Mouse (Mus musculus): ENCODE results near the gene Timm50. TPM values are rescaled to one million over a fixed set of nuclear protein-coding genes. Genes with fewer than 3 reads are reported as not detected.

Gene Timm50
- total RNA-seq (2023) = 10 to 100 TPM; 24.3 to 28.2 TPM

DNA sequence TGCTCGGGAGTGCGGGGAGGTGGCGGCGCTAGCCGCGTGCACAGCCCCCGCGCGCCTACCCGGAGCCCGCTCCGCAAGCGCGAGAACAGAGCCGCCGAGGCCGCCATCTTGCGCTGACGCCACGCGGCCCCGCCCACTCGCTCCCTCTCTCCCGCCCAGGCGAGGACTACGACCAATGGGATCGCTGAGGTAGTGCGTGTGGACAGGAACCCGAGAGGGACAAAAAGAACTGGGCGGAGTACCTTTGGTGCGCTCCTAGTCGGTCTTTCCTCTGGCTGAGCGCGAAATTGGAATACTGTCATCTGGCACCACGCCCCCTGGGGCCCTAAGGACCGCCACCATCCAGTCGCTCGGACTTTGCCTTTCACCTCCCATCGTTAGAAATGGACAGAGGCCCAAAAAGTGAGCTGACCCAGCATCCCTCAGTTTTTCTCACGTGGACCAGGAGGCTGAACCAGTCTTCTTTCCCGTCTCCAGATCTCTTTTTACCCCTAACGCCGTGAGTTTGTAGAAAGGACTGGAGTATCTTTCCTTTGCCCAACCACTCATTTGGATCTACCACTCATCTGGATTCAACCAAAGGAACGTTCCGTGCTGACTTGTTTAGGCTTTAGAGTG, at the start of gene Timm50:
Gene Timm50, minus strand, starts transcription at position 147 of the 618 bp plus-strand sequence.

DNA sequence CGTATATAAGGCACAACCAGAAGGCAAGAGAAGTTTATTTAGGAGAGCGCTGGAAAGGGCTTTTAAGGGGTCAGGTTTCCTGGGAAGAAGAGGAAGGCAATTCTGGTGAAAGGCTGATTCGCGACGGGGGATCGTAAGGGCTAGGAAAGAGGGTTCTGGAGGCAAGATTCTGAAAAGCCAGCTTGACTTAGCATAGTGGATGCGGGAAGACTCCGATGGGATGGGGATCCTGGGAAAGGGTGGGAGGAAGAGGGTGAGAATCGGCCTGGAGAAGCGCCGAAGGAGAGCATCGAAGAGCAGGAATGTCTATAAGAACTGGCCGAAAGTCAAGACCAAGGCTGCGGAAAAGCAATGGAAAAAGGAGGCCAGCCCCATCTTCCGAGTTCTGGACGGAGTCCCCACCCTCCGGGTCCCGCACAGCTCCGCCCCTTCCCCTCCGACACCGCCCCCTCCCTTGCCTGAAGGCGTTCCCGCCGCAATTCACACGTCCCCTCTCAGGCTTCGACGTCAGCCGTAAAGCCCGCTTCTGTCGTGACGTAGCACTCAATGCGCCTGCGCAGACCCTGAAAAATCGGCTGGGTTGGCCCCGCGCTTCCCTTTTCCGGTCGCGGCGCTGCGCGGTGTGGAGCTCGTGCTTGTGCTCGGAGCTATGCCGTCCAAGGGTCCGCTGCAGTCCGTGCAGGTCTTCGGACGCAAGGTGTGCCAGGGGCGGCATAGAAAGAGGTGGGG, 38.4 kb upstream of the Timm50 start, which contains the start of gene Rps16:
Gene Rps16, plus strand, starts transcription at position 498 of the 729 bp plus-strand sequence.

DNA sequence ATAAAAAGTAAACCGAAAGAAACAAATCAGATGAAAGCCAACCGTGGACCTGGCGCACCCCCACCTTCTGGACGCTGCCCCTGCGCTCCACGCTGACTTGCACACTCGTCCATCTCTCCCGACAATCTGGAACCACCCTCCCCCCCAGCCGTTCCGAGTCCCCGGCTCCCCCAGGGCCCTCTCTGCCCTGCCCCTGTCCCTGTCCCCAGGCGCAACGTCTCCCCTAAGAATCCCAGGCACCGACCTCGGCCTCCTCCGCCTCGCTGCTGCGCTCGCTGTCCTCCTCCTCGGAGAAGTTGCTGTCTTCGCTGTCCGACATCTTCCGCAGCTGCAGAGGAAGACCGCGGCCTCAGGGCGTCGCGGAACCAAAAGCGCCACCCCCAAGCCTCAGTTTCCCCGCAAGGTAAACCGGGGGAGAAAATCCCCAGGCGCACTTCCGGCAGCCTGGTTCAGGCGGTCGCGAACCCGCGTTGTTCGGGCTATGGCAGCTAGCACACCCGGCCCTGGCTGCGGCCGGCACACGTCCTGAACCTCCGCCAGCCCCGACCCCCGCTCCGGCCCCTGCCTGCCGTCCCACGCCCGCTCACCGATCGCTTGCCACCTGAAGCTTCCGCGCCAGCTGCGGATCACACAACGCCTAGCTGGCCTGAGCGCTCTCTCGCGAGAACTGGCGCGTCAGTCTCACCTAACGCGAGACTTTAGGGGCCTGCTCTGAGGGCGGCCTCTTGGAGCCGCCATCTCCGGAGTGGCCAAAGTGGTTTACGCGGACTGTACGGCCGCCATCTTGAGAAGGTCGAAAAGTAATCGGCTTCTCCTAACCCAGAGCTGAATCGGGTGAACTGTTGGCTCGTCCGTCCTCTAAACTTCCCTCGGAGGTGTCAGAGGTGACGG, 26.5 kb upstream of the Timm50 start, which contains the start of gene Supt5:
Gene Supt5, minus strand, starts transcription at position 639 of the 891 bp plus-strand sequence.

DNA sequence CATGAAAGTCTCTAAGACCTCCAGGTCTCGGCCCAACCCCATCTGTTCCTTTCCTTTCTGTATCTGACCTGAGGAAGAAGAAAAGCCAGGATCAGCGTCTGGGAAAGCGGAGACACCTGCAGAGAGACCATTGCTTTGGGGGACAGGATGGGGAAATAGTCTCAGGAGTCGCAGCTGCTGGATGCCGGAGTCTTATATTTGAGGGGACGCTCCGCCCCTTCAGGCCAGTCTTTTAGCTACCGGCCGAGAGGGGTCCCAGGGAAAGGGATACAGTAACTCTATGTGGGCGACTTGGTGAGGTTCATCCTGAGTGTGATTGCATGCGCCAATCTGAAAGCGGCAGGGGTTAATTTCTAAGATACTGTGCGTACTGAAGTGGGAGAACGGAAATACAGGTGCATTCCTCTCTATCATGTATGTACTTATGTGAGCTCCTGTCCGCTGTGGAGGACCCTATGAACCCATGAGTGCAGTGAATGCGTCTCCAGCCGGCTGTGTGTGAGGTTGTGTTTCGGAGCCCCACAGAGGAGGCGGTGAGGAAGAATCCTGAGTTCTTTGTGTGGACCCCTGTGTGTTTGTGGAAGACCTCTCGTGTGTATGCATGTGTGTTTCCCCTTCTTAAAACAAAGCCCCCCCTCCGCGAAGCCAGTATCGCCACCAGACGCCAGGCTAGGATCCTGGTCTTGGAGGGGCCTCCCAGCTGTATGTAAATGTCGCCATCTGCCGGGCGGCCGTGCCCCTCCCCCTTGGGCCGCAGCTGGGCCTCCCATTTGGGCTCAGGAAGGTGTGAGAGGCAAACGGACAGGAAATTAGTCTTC, 10.0 kb downstream of the Timm50 start, which contains the start of gene Dll3:
Gene Dll3, minus strand, starts transcription at position 623 of the 818 bp plus-strand sequence.

DNA sequence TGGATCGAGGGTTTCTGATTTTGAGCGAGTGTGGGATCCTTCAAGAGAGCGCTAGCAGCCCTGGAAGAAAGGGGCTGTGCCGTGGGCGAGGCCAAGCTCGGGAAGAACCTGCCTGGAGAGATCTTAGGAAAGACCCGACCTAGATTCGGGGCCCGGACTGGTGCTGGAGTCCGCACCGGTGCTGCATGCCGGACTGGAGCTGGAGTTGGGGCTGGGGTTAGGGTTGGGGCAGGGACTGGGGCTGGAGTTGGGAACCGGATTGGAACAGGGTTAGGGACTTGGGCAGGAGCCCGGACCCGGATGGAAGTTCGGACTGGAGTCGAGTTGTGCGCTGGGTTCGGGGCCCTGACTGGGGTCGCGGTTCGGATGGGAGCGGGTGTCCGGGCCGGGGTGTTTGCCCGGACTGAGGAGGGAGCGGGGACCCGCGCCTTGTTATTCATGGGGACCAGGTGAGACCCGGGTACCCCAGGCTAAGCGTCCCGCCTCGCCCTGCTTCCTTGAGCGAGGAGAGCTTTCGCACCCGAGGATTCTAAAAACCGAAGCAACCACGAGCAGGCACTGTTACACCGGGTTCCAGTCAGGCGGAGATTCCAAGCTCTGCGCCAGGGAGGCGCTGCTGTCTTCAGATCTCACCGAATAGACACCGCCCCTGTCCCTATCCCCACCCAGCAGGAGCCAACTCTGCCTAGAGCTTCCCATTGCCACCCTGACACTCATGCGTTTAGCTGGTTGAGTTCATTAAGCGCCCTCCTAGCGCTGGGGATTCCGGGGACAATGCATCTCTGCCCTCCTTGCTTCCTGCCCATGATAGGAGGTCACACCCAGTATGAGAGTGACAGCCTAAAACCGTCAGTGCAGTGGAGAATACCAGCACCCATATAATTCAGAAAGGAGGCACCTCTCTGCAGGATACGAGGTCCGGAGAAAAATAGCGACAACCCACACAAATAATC, 21.0 kb downstream of the Timm50 start, which contains the start of gene Selenov:
Gene Selenov, minus strand, starts transcription at position 549 of the 953 bp plus-strand sequence.

DNA sequence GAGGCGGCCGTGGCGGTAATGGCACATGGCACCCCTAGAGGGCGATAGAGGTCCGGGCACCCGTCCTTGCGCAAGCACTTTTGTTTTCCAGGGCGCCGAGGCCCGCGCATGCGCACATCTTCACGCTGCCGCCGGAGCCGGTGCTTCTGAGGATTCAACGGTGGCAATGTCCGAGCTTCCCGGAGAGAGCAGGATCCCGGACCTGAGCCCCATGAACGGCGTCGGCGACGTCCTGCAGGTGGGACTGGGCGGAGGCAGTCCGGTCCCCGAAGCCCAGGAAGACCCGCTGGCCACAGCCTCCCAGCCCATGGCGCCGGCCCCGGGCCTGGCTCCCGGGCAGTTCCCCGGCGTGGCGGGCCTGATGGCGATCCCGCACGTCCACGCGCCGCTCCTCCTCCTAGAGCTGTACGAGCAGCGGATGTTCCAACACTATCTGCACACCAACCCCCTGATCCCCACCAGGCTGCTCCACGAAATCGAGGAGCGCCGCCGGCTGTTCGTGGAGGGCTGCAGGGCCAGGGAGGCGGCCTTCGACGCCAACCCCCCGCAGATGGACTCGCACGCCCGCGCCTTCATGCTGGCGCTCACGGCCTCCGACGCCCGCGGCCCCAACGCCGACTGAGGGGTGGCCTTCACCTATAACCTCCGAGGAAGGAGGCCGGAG, 34.1 kb downstream of the Timm50 start, which contains the start of gene Eid2b:
Gene Eid2b, plus strand, starts transcription at position 125 of the 664 bp plus-strand sequence.

DNA sequence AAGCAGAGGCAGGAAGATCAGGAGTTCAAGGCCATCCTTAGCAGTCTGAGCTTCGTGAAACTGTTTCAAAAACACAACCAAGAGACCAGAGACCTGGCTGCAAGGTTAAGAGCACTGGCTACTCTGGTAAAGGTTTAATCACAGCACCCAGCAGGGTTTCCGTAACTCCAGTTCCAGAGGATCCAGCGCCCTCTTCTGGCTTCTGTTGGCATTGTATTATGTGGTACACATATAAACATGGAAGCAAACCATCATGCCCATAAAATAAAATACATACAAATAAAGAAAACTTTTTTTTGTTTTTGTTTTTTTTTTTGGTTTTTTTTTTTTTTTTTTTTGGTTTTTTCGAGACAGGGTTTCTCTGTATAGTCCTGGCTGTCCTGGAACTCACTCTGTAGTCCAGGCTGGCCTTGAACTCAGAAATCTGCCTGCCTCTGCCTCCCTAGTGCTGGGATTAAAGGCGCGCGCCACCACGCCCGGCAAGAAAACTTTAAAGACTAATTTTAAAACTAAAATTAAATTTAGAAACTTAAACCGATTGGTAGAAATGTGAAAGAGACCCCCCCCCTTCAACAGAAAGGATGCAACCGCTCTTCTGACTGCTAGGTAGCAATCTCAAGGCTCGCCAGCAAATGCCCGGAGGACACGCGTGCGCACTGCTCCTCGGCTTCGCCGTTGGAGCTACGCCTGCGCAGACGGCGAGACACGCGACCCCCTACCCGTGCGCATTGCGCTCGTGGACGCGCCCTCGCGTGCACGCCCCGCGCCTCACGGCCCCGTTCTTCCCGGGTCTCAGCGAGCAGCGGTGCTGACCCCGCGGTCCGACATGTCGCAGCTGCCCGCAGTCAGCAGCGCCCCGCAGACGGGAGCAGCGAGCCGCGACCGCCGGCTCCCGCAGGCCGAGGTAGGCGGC, 44.5 kb downstream of the Timm50 start, which contains the start of gene Eid2:
Gene Eid2, plus strand, starts transcription at position 753 of the 913 bp plus-strand sequence.

Other genes with a start within 250 kb of the Timm50 start
- not detected for gene Fcgbp, start 240.8 kb downstream of the Timm50 start, total RNA-seq (2023)
- gene 9530053A07Rik, start 182.6 kb downstream of the Timm50 start, total RNA-seq (2023) = not detected
- 10 to 100 TPM; 69.9 to 73.1 TPM for gene Fbl, start 142.4 kb downstream of the Timm50 start, total RNA-seq (2023)
- gene Dyrk1b, start 132.6 kb downstream of the Timm50 start, total RNA-seq (2023) = 10 to 100 TPM; 11.1 to 13.9 TPM
- gene Eid2, start 44.2 kb downstream of the Timm50 start, total RNA-seq (2023) = 1 to 10 TPM; 1.2 to 1.5 TPM
- gene Eid2b, start 34.3 kb downstream of the Timm50 start, total RNA-seq (2023) = 1 to 10 TPM; 4.5 to 4.7 TPM
- gene Selenov, start 20.9 kb downstream of the Timm50 start, total RNA-seq (2023) = not detected
- not detected for gene Dll3, start 9.8 kb downstream of the Timm50 start, total RNA-seq (2023)
- 10 to 100 TPM; 72.6 to 73.5 TPM for gene Supt5, start 26.7 kb upstream of the Timm50 start, total RNA-seq (2023)
- 1,000 to 10,000 TPM; 1,040 to 1,142 TPM for gene Rps16, start 38.6 kb upstream of the Timm50 start, total RNA-seq (2023)
- gene Plekhg2, start 60.5 kb upstream of the Timm50 start, total RNA-seq (2023) = 10 to 100 TPM; 25.8 to 27.0 TPM
- gene Zfp36, start 68.2 kb upstream of the Timm50 start, total RNA-seq (2023) = 1,000 to 10,000 TPM; 2,020 to 2,166 TPM
- 10 to 100 TPM in 1 of 2 experiments, 1 to 10 TPM in 1; 7.4 to 10.8 TPM for gene Med29, start 80.6 kb upstream of the Timm50 start, total RNA-seq (2023)
- gene Paf1, start 80.9 kb upstream of the Timm50 start, total RNA-seq (2023) = 10 to 100 TPM; 59.0 to 65.3 TPM
- 100 to 1,000 TPM; 506 TPM for gene Gmfg, start 125.4 kb upstream of the Timm50 start, total RNA-seq (2023)
- 1 to 10 TPM; 4.0 TPM for gene Lrfn1, start 139.9 kb upstream of the Timm50 start, total RNA-seq (2023)
- not detected for gene Ifnl2, start 198.4 kb upstream of the Timm50 start, total RNA-seq (2023)
- gene Ifnl3, start 210.8 kb upstream of the Timm50 start, total RNA-seq (2023) = not detected
- not detected for gene Sycn, start 228.8 kb upstream of the Timm50 start, total RNA-seq (2023)
- gene Nccrp1, start 235.2 kb upstream of the Timm50 start, total RNA-seq (2023) = under 1 TPM; 0.22 to 0.44 TPM

Measured in neutrophil, adult 83 days (primary cell).